Mouse (Mus musculus) lung, adult 2 months (tissue): ENCODE measurements at regions not wholly inside any gene's neighbourhood (a gene's known extent, or its start where the extent isn't known, plus 50 kb on each side); places are given as distances from the start of the nearest gene placed in this dataset.
A peak's percentile ranks its signal among the peaks of the same experiment; 100 is the strongest.

Experiments used
- CTCF ChIP-seq: fragments of 200-500 bp; IDR thresholded peaks from 2 replicates; pipeline ENCODE4 v1.5.1; 2011; ENCODE audit warnings: mild to moderate bottlenecking, low read length, control low read depth; ENCODE audit not compliant: insufficient read depth
- POLR2A ChIP-seq: fragments of 200-500 bp; IDR thresholded peaks from 2 replicates; pipeline ENCODE4 v1.6.1; 2011; ENCODE audit warnings: low read depth, mild to moderate bottlenecking, control low read depth, low read length, borderline replicate concordance; ENCODE audit errors: extremely low read depth

- TF ChIP-seq POLR2A (no peak), CTCF (peak; percentile 50)
These were observed 139.6 kb upstream of the Acsl4 start for GRCm38 (mm10) chrX:142529892-142530291.
